Mouse (Mus musculus) hindbrain, embryonic 11.5 days (tissue): ENCODE measurements around the gene Ubap2l. TPM values are rescaled to one million over a fixed set of nuclear protein-coding genes. Genes with fewer than 3 reads are reported as not detected.

ENCODE experiments used
- ATAC-seq: fragments of 200-750 bp; cut with Nextera tagmentation; 2 replicates; pipeline ENCODE4 v1.8.0; 2017; ENCODE audit warnings: mild to moderate bottlenecking, moderate TSS enrichment, moderate library complexity; ENCODE audit not compliant: low FRiP score
- DNase-seq: peaks from one replicate; pipeline ENCODE4 v3.0.0-alpha.2; 2015; ENCODE audit warnings: low spot score
- H3K27ac ChIP-seq: fragments of 300-500 bp; sonication (generic); 2 replicates; pipeline ENCODE4 v1.5.1; 2014; ENCODE audit warnings: mild to moderate bottlenecking, low read depth, low read length
- H3K27me3 ChIP-seq: fragments of 300-500 bp; sonication (generic); 2 replicates; pipeline ENCODE4 v1.6.1; 2014; ENCODE audit warnings: mild to moderate bottlenecking, low read length, moderate library complexity, mixed read lengths; ENCODE audit not compliant: control insufficient read depth, insufficient read depth
- H3K36me3 ChIP-seq: fragments of 300-500 bp; sonication (generic); 2 replicates; pipeline ENCODE4 v1.6.1; 2014; ENCODE audit warnings: mild to moderate bottlenecking, low read length, moderate library complexity, mixed read lengths; ENCODE audit not compliant: control insufficient read depth, insufficient read depth
- H3K4me1 ChIP-seq: fragments of 300-500 bp; sonication (generic); replicated peaks from 2 replicates; pipeline ENCODE4 v1.6.1; 2014; ENCODE audit warnings: low read length, mixed read lengths; ENCODE audit not compliant: control insufficient read depth, insufficient read depth
- H3K4me2 ChIP-seq: fragments of 300-500 bp; sonication (generic); replicated peaks from 2 replicates; pipeline ENCODE4 v1.6.1; 2014; ENCODE audit warnings: mild to moderate bottlenecking, low read depth, low read length
- H3K4me3 ChIP-seq: fragments of 300-500 bp; sonication (generic); 2 replicates; pipeline ENCODE4 v1.5.1; 2014; ENCODE audit warnings: low read depth, low read length
- H3K9ac ChIP-seq: fragments of 300-500 bp; sonication (generic); 2 replicates; pipeline ENCODE4 v1.6.1; 2014; ENCODE audit warnings: low read depth, low read length
- H3K9me3 ChIP-seq: fragments of 300-500 bp; sonication (generic); 2 replicates; pipeline ENCODE4 v1.6.1; 2016; ENCODE audit warnings: low read length; ENCODE audit not compliant: control insufficient read depth
- whole genome bisulfite sequencing: fragments of 180-500 bp; shearing (Covaris S2); extraction: QIAGEN DNeasy Blood & Tissue Kit; methylation state at CpG from one replicate; pipeline ENCODE4 v1.1.7; 2014; 5-methylcytosine and 5-hydroxymethylcytosine counted together
- microRNA counts: library from miRNA; unstranded; fragments of <30 nt; microRNA quantifications from one replicate; lab custom pipeline; 2015
- polyA plus RNA-seq: library from polyadenylated mRNA; unstranded; fragments of >200 nt; fragmentation: Nextera tagmentation; extraction: Ambion mirVana; gene quantifications from 2 replicates; pipeline ENCODE4 v1.2.1, GENCODE M21; 2014

The Ubap2l gene
- polyA plus RNA-seq, 1 experiment from 2014 or later: 230 TPM

DNA sequence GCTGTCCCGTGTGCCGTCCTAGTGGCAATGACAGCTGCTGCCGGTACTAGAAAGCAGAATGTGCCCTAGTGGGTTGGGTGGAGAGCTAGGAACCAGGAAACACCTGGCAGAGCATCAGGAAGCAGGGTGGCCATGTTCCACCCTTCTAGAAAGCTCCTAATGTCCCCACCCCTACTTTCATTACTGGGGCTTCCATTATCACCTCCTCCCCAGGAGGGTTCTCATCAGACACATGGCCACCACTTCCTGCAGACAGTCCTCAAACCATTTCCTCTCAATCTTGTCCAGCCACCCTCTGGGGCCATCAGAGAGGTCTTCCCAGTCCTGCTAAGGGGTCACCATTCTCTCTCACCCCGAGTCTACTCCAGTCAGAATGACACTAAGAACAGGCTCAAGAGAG lies 91.0 kb downstream of the Ubap2l start:
- H3K9ac ChIP-seq: peak overlapping the region; percentile 95; the same call in 1 of the 2 replicates
- no peak for ATAC-seq
- peak overlapping the region; percentile 95 for H3K4me3 ChIP-seq
- H3K27me3 ChIP-seq: no peaks in the 10 kb centered on the region
- H3K27ac ChIP-seq: no peak overlapping the region
- DNase-seq: no peak
- H3K36me3 ChIP-seq: 0 out of 2 replicates have a peak, but pooled peaks cover 2% of the 10 kb centered on the region
- WGBS: 52% methylated on average over 4 of the region's 4 CpGs
- H3K4me2 ChIP-seq: peak overlapping the region; percentile 90
- H3K9me3 ChIP-seq: no peaks in the 10 kb centered on the region
- H3K4me1 ChIP-seq: peaks cover 24% of the 10 kb centered on the region

GRCm38 (mm10) chr3:89960469-89960868 lies 92.0 kb downstream of the Ubap2l start:
- no peak overlapping the region for H3K27ac ChIP-seq
- peak overlapping the region; percentile 90 for H3K4me2 ChIP-seq
- peak overlapping the region; percentile 60 for H3K9ac ChIP-seq
- H3K36me3 ChIP-seq: peaks cover 8% of the 10 kb centered on the region; the same call in 1 of the 2 replicates
- peaks cover 24% of the 10 kb centered on the region for H3K4me1 ChIP-seq
- H3K27me3 ChIP-seq: no peaks in the 10 kb centered on the region
- DNase-seq (peak; percentile 93), ATAC-seq (peak; percentile 90)
- under 1% methylated on average over 30 of the region's 30 CpGs for WGBS
- H3K4me3 ChIP-seq: peak overlapping the region; percentile 95
- no peaks in the 10 kb centered on the region for H3K9me3 ChIP-seq

- Histone ChIP-seq H3K9me3 (no peaks in the 10 kb centered on the region), H3K27me3 (no peaks in the 10 kb centered on the region), H3K27ac (no peak overlapping the region), H3K9ac (no peak overlapping the region), H3K4me1 (peaks cover 19% of the 10 kb centered on the region), H3K36me3 (peaks cover 8% of the 10 kb centered on the region; the same call in 1 of the 2 replicates), H3K4me2 (no peak overlapping the region), H3K4me3 (no peak overlapping the region; the same call in 1 of the 2 replicates)
- no peak for ATAC-seq
- WGBS: 69% methylated on average over 4 of the region's 4 CpGs
- no peak for DNase-seq
Measured at GRCm38 (mm10) chr3:89959435-89959834, 93.0 kb downstream of the Ubap2l start.

DNA sequence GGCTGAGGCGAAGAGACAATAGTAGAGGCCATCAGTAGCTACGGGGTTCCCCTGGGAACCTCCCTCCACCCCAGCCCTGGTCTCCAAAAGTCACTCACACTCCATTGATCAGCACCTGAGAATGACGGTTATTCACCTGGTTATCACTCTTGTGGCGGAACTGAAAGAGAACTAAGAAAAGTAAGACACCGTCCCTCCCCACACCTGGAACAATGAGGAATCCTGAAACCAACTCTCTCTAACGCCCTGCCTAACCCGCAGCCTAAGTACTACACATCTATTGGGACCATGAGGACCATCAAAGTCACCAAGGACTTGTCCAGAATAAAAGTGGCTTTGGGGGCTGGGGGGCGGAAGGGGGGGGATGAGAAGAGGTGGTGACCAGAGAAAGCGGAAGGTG lies 94.5 kb downstream of the Ubap2l start:
- DNase-seq (no peak), ATAC-seq (no peak)
- WGBS: 91% methylated on average over 9 of the region's 9 CpGs
- Histone ChIP-seq H3K9ac (no peak overlapping the region), H3K4me2 (no peak overlapping the region), H3K4me1 (peaks cover 18% of the 10 kb centered on the region), H3K27me3 (no peaks in the 10 kb centered on the region), H3K9me3 (no peaks in the 10 kb centered on the region), H3K36me3 (peaks cover 16% of the 10 kb centered on the region; the same call in 1 of the 2 replicates), H3K27ac (no peak overlapping the region), H3K4me3 (no peak overlapping the region)

DNA sequence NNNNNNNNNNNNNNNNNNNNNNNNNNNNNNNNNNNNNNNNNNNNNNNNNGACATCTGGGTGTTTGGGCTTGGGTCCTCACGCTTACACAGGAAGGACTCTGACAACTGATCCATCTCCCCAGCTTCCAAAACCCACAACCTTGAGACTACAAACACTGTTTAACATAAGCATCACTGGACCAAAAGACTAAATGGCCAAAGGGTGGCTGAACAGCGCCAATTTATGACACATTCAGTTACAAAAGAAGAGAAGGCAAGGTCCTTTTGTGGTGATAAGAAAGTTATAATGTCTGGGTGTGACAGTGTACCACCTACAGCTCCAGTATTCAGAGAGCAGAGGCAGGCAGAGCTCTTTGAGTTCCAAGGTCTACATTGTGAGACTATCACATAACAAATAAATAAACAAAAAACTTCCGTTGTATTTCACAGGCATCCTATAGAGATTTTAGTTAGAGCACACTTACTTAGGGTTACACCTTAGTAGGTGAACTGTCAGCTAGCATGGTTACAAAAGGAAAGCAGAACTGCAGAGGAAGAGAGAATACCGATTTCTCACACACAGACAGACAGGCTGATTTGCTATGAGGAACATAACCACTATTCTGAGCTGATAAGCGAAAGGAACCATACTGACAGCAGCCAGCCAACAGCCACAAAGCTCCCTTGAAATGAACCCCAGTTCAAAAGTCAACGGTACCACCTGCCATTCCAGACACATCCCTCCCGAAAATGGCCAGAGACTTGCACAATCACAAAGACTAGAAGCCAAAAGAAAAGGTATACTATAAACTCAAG lies 96.1 kb downstream of the Ubap2l start:
- no peak overlapping the region for H3K27ac ChIP-seq
- H3K9ac ChIP-seq: no peak overlapping the region
- no peaks in the 10 kb centered on the region for H3K27me3 ChIP-seq
- no peak overlapping the region for H3K4me2 ChIP-seq
- H3K4me3 ChIP-seq: no peak overlapping the region
- no peaks in the 10 kb centered on the region for H3K9me3 ChIP-seq
- WGBS: 92% methylated on average over 7 of the region's 7 CpGs
- no peak for ATAC-seq
- no peak for DNase-seq
- peaks cover 10% of the 10 kb centered on the region for H3K4me1 ChIP-seq
- H3K36me3 ChIP-seq: peaks cover 24% of the 10 kb centered on the region

GRCm38 (mm10) chr3:89953420-89953819 lies 99.0 kb downstream of the Ubap2l start:
- WGBS: 8% methylated on average over 4 of the region's 4 CpGs
- H3K36me3 ChIP-seq: peaks cover 34% of the 10 kb centered on the region

More at GRCm38 (mm10) chr3:89953420-89953819, 99.0 kb downstream of the Ubap2l start:
- ATAC-seq: no peak
- no peaks in the 10 kb centered on the region for H3K4me1 ChIP-seq
- no peak overlapping the region for H3K27ac ChIP-seq
- peak; percentile 90 for DNase-seq
- no peak overlapping the region for H3K4me3 ChIP-seq
- no peak overlapping the region for H3K9ac ChIP-seq
- H3K9me3 ChIP-seq: no peaks in the 10 kb centered on the region
- no peak overlapping the region for H3K4me2 ChIP-seq
- no peaks in the 10 kb centered on the region for H3K27me3 ChIP-seq

MicroRNAs encoded within 50 kb of the gene (microRNA counts, 519-probe panel; counts per million panel counts)
- microRNA mmu-miR-190b (lab: Ali Mortazavi, UCI): 4,626 counts per million, percentile 52 among the panel's probes with 10 or more counts

Other genes with a start within 250 kb of the Ubap2l start
- gene She, start 221.3 kb downstream of the Ubap2l start, polyA plus RNA-seq: 2.2 TPM in 2 replicates
- 0.18 and 0.22 TPM in 2 replicates for gene Il6ra, start 139.4 kb downstream of the Ubap2l start, polyA plus RNA-seq
- 12.0 and 19.1 TPM in 2 replicates for gene Atp8b2, start 89.1 kb downstream of the Ubap2l start, polyA plus RNA-seq
- gene Hax1, start 53.8 kb downstream of the Ubap2l start, polyA plus RNA-seq: 178 and 182 TPM in 2 replicates
- gene 4933434E20Rik, start 992 bp downstream of the Ubap2l start, polyA plus RNA-seq: 223 and 230 TPM in 2 replicates
- gene Tpm3, start 20.0 kb upstream of the Ubap2l start, polyA plus RNA-seq: 558 and 580 TPM in 2 replicates
- 0.32 and 0.66 TPM in 2 replicates for gene Nup210l, start 51.5 kb upstream of the Ubap2l start, polyA plus RNA-seq
- 1,119 and 1,121 TPM in 2 replicates for gene Rps27, start 161.0 kb upstream of the Ubap2l start, polyA plus RNA-seq
- gene Rab13, start 161.1 kb upstream of the Ubap2l start, polyA plus RNA-seq: 14.6 and 15.5 TPM in 2 replicates
- 101 and 104 TPM in 2 replicates for gene Jtb, start 179.0 kb upstream of the Ubap2l start, polyA plus RNA-seq
- 4.5 and 4.9 TPM in 2 replicates for gene Creb3l4, start 190.9 kb upstream of the Ubap2l start, polyA plus RNA-seq
- gene Slc39a1, start 195.5 kb upstream of the Ubap2l start, polyA plus RNA-seq: 49.1 and 55.3 TPM in 2 replicates
- 9.8 and 10.6 TPM in 2 replicates for gene Crtc2, start 201.5 kb upstream of the Ubap2l start, polyA plus RNA-seq
- 3.8 and 4.5 TPM in 2 replicates for gene Dennd4b, start 212.6 kb upstream of the Ubap2l start, polyA plus RNA-seq
- 13.6 and 26.0 TPM in 2 replicates for gene Gatad2b, start 240.6 kb upstream of the Ubap2l start, polyA plus RNA-seq